Mouse (Mus musculus): ENCODE measurements around the gene Amd2. TPM values are rescaled to one million over a fixed set of nuclear protein-coding genes. Genes with fewer than 3 reads are reported as not detected.

The Amd2 gene
- total RNA-seq (2014; rRNA removed) (0.07 and 0.18 TPM in 2 replicates), polyA plus RNA-seq (2012; rRNA removed) (0.05 and 0.10 TPM in 2 replicates)

GRCm38 (mm10) chr10:35711792-35712191 lies at the start of gene Amd2:
Gene Amd2 (minus strand): TSS chr10:35711892.
- no peak for DNase-seq (ENCODE audit: extremely low read depth, low read depth, low spot score)
- no peak within 1 kb of the TSS for H3K9ac ChIP-seq (ENCODE audit: low read depth, low read length)
- H3K4me3 ChIP-seq (ENCODE audit: insufficient read depth, low read depth, low read length): no peak within 1 kb of the TSS
- no peak within 1 kb of the TSS for H3K27ac ChIP-seq (replicated peaks; ENCODE audit: insufficient read depth, low read depth, low read length)
- no peaks in the 10 kb centered on the region for H3K4me1 ChIP-seq (ENCODE audit: control insufficient read depth, insufficient read depth, low read length)
- H3K36me3 ChIP-seq (ENCODE audit: control insufficient read depth, insufficient read depth, low read length): no peaks in the 10 kb centered on the region
- no peaks in the 10 kb centered on the region for H3K79me2 ChIP-seq (ENCODE audit: control insufficient read depth, insufficient read depth, low read length)
- WGBS: 87% methylated on average over 8 of the region's 8 CpGs
- no peak for TF ChIP-seq CTCF (IDR thresholded peaks at IDR 0.05; ENCODE audit: low read depth, low read length)
- no peak for TF ChIP-seq POLR2A (IDR thresholded peaks at IDR 0.05; ENCODE audit: extremely low read depth, insufficient read depth, low read length)
- H3K27me3 ChIP-seq (ENCODE audit: control insufficient read depth, insufficient read depth, low read length): no peaks in the 10 kb centered on the region

GRCm38 (mm10) chr10:35761280-35761679 lies 49.6 kb upstream of the Amd2 start:
- Histone ChIP-seq H3K79me2 (ENCODE audit: control insufficient read depth, insufficient read depth, low read length) (no peaks in the 10 kb centered on the region), H3K4me1 (ENCODE audit: control insufficient read depth, insufficient read depth, low read length) (no peaks in the 10 kb centered on the region), H3K9ac (ENCODE audit: low read depth, low read length) (no peak overlapping the region), H3K27me3 (ENCODE audit: control insufficient read depth, insufficient read depth, low read length) (no peaks in the 10 kb centered on the region), H3K4me3 (ENCODE audit: insufficient read depth, low read depth, low read length) (no peak overlapping the region), H3K36me3 (ENCODE audit: control insufficient read depth, insufficient read depth, low read length) (no peaks in the 10 kb centered on the region), H3K27ac (replicated peaks; ENCODE audit: insufficient read depth, low read depth, low read length) (no peak overlapping the region)
- DNase-seq (ENCODE audit: extremely low read depth, low read depth, low spot score): no peak
- no peak for TF ChIP-seq POLR2A (IDR thresholded peaks at IDR 0.05; ENCODE audit: extremely low read depth, insufficient read depth, low read length)
- TF ChIP-seq CTCF (IDR thresholded peaks at IDR 0.05; ENCODE audit: low read depth, low read length): no peak
- 62% methylated on average over 3 of the region's 3 CpGs for WGBS

GRCm38 (mm10) chr10:35737639-35738038 lies 25.9 kb upstream of the Amd2 start:
- no peak overlapping the region for H3K27ac ChIP-seq (replicated peaks; ENCODE audit: insufficient read depth, low read depth, low read length)
- H3K79me2 ChIP-seq (ENCODE audit: control insufficient read depth, insufficient read depth, low read length): no peaks in the 10 kb centered on the region
- no peak overlapping the region for H3K4me3 ChIP-seq (ENCODE audit: insufficient read depth, low read depth, low read length)
- peak; percentile 4 for DNase-seq (ENCODE audit: extremely low read depth, low read depth, low spot score)
- 85% methylated on average over 2 of the region's 2 CpGs for WGBS
- no peak overlapping the region for H3K9ac ChIP-seq (ENCODE audit: low read depth, low read length)
- no peaks in the 10 kb centered on the region for H3K36me3 ChIP-seq (ENCODE audit: control insufficient read depth, insufficient read depth, low read length)
- no peak for TF ChIP-seq POLR2A (IDR thresholded peaks at IDR 0.05; ENCODE audit: extremely low read depth, insufficient read depth, low read length)
- no peak for TF ChIP-seq CTCF (IDR thresholded peaks at IDR 0.05; ENCODE audit: low read depth, low read length)
- H3K4me1 ChIP-seq (ENCODE audit: control insufficient read depth, insufficient read depth, low read length): no peaks in the 10 kb centered on the region
- no peaks in the 10 kb centered on the region for H3K27me3 ChIP-seq (ENCODE audit: control insufficient read depth, insufficient read depth, low read length)

GRCm38 (mm10) chr10:35714266-35714665 lies 2.6 kb upstream of the Amd2 start:
- TF ChIP-seq POLR2A (IDR thresholded peaks at IDR 0.05; ENCODE audit: extremely low read depth, insufficient read depth, low read length) (no peak), CTCF (IDR thresholded peaks at IDR 0.05; ENCODE audit: low read depth, low read length) (no peak)
- no peak overlapping the region for H3K27ac ChIP-seq (replicated peaks; ENCODE audit: insufficient read depth, low read depth, low read length)
- no peaks in the 10 kb centered on the region for H3K36me3 ChIP-seq (ENCODE audit: control insufficient read depth, insufficient read depth, low read length)
- no peak overlapping the region for H3K9ac ChIP-seq (ENCODE audit: low read depth, low read length)
- no peaks in the 10 kb centered on the region for H3K27me3 ChIP-seq (ENCODE audit: control insufficient read depth, insufficient read depth, low read length)
- no peak overlapping the region for H3K4me3 ChIP-seq (ENCODE audit: insufficient read depth, low read depth, low read length)
- no peaks in the 10 kb centered on the region for H3K4me1 ChIP-seq (ENCODE audit: control insufficient read depth, insufficient read depth, low read length)
- no peaks in the 10 kb centered on the region for H3K79me2 ChIP-seq (ENCODE audit: control insufficient read depth, insufficient read depth, low read length)
- DNase-seq (ENCODE audit: extremely low read depth, low read depth, low spot score): no peak

Measured in liver, adult 2 months (tissue).